Mouse (Mus musculus) liver, adult 10 weeks (tissue): ENCODE data around the gene Lenep. TPM values are rescaled to one million over a fixed set of nuclear protein-coding genes. Genes with fewer than 3 reads are reported as not detected.

Experiments used
- polyA plus RNA-seq: library from polyadenylated mRNA; stranded (reverse); fragments of 350-450 nt; fragmentation: Illumina TruSeq; extraction: RNeasy Lipid Tissue Mini Kit (QIAGEN cat#74804); gene quantifications from one replicate; pipeline ENCODE4 v1.2.3, GENCODE M21; 2014; ENCODE audit warnings: low read depth, low replicate concordance

Lenep gene
- polyA plus RNA-seq: 1.6 TPM

GRCm38 (mm10) chr3:89402693-89403092 lies at the start of gene Lenep:
Lenep (minus strand) TSS chr3:89402793.

DNA sequence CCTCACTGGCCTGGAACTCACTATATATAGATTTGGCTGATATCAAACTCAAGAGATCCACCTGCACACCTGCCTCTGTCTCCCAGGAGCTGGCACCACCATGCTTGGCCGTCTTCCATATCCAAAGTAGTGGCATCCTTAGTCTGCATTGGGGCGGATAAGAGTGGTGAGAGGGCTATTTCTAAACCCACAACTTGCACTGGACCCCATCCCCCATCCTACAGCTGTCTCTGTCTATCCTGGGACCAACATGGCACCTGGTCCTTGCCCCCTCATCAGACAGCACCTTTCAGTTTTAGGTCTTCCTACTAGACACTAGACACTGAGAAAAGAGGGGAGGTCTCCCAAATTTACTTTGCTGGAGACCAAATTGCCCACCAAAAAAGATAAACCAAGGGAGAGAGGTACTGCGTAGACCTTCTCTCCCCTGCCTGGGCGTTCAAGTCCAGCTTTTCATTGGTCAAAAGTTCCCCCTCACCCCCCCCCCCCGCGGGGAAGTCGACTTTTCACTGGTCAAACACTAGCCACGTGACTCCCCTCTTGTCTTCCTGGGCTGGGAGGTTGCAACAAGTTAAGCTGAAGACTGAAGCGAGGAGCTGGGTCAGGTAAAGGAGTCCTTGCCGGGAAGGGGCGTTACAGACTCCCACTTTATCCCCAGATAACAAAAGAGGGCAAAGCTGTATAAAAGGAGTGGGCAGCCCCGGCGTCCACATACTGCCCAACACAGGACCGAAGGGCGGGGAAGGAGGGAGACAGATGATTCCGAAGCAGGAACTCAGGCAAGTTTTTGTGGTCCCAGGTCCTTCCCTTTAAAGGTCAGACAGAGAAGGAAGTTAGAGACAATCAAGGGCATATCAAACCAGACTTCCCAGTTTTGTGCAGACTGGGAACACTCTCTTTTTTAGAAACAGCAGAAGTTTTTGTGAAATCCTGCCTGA lies 33.9 kb upstream of the Lenep start, which contains the start of gene Pbxip1:
Gene Pbxip1 (plus strand): TSS at position 531 of the 938 bp plus-strand sequence.

GRCm38 (mm10) chr3:89430171-89431159 lies 27.9 kb upstream of the Lenep start, which contains the start of gene Pygo2:
Pygo2 (plus strand) TSS chr3:89430214.

DNA sequence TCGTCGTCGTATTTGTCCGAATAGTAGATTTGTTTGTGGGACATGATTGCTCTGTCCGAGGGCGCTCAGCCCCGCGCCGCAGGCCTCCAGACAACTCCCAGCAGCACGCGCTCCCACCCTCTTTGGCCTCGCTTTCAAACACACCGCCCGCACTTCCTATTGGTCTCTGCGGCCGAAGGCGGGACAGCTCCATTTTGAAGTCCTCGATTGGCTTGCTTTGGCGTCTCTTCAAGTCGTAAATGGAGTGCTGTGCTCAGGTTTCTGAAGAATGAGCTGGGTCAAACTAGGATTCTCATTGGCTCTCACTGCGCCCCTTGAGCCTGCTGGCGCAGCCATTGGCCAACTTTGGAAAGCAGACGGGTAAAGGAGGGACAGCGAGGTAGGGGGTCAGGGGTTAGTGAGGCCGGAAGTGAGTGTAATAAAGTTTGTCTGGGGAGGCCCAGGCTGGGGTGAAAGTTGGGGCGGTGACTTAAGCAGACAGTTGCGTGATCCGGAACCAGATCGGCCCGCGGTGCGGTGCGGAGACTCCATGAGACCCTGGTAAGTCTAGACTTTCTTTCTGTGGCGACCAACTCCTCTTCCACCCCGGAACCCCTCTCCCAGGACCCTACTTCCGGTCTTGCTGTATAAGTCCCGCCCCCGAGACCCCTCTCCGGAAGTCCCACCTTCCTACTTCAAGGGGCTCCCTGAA lies 15.7 kb upstream of the Lenep start, which contains the start of the genes Cks1b and Shc1:
Gene Cks1b (minus strand): TSS at position 214 of the 691 bp plus-strand sequence.
Gene Shc1 (plus strand): TSS at position 274 of the 691 bp plus-strand sequence.

GRCm38 (mm10) chr3:89411490-89412393 lies 9.1 kb upstream of the Lenep start, which contains the start of gene Flad1:
Flad1 (minus strand) TSS chr3:89411870.

GRCm38 (mm10) chr3:89394006-89394893 lies 8.3 kb downstream of the Lenep start, which contains the start of gene Zbtb7b:
Zbtb7b (minus strand) TSS chr3:89394776.

DNA sequence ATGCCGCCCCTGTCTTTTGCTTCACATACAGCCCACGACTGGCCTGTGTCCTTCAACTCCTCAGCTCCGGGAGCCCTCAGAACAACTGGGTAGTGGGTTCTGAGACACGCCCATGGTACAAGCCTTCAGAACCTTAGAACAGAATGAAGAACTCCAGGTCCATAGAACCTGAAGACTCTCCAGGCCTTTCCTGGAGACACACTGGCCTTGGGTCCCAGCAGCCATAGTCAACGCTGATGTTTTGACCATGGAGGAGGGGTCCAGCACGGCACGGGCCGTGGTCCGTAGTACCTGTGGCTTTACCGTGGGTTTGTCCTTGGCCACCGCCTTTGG lies 37.5 kb downstream of the Lenep start, which contains the start of gene Dcst1:
Gene Dcst1 (minus strand): TSS at position 101 of the 333 bp plus-strand sequence.

GRCm38 (mm10) chr3:89361675-89362074 lies 40.9 kb downstream of the Lenep start, which contains the start of gene Dcst2:
Dcst2 (plus strand) TSS chr3:89361975.

Other genes with a start within 250 kb of the Lenep start
- not detected for gene Hcn3, start 242.6 kb downstream of the Lenep start, polyA plus RNA-seq
- gene Clk2, start 238.0 kb downstream of the Lenep start, polyA plus RNA-seq: 8.1 TPM
- gene Scamp3, start 225.3 kb downstream of the Lenep start, polyA plus RNA-seq: 9.4 TPM
- gene Fam189b, start 219.7 kb downstream of the Lenep start, polyA plus RNA-seq: not detected
- 10.3 TPM for gene Gba, start 199.9 kb downstream of the Lenep start, polyA plus RNA-seq
- gene Thbs3, start 187.6 kb downstream of the Lenep start, polyA plus RNA-seq: not detected
- gene Mtx1, start 175.7 kb downstream of the Lenep start, polyA plus RNA-seq: 32.9 TPM
- gene Muc1, start 173.7 kb downstream of the Lenep start, polyA plus RNA-seq: 0.87 TPM
- 38.0 TPM for gene Krtcap2, start 156.8 kb downstream of the Lenep start, polyA plus RNA-seq
- not detected for gene Trim46, start 156.5 kb downstream of the Lenep start, polyA plus RNA-seq
- gene Dpm3, start 143.4 kb downstream of the Lenep start, polyA plus RNA-seq: not detected
- gene Slc50a1, start 132.2 kb downstream of the Lenep start, polyA plus RNA-seq: 5.9 TPM
- gene Efna1, start 121.7 kb downstream of the Lenep start, polyA plus RNA-seq: 11.2 TPM
- not detected for gene Efna3, start 79.8 kb downstream of the Lenep start, polyA plus RNA-seq
- not detected for gene Efna4, start 64.8 kb downstream of the Lenep start, polyA plus RNA-seq
- gene Adam15, start 52.8 kb downstream of the Lenep start, polyA plus RNA-seq: 0.74 TPM
- not detected for gene Dcst2, start 40.8 kb downstream of the Lenep start, polyA plus RNA-seq
- gene Dcst1, start 37.5 kb downstream of the Lenep start, polyA plus RNA-seq: not detected
- gene Zbtb7b, start 8.0 kb downstream of the Lenep start, polyA plus RNA-seq: 6.9 TPM
- gene Flad1, start 9.1 kb upstream of the Lenep start, polyA plus RNA-seq: 3.2 TPM
- 3.3 TPM for gene Cks1b, start 15.6 kb upstream of the Lenep start, polyA plus RNA-seq
- gene Shc1, start 15.7 kb upstream of the Lenep start, polyA plus RNA-seq: 21.4 TPM
- gene Pygo2, start 27.4 kb upstream of the Lenep start, polyA plus RNA-seq: 6.0 TPM
- gene Pbxip1, start 33.9 kb upstream of the Lenep start, polyA plus RNA-seq: 2.6 TPM
- gene Pmvk, start 51.7 kb upstream of the Lenep start, polyA plus RNA-seq: 8.8 TPM
- gene Kcnn3, start 117.4 kb upstream of the Lenep start, polyA plus RNA-seq: not detected